Mouse (Mus musculus): ENCODE measurements at regions not wholly inside any gene's neighbourhood (a gene's known extent, or its start where the extent isn't known, plus 50 kb on each side); places are given as distances from the start of the nearest gene placed in this dataset.

DNA sequence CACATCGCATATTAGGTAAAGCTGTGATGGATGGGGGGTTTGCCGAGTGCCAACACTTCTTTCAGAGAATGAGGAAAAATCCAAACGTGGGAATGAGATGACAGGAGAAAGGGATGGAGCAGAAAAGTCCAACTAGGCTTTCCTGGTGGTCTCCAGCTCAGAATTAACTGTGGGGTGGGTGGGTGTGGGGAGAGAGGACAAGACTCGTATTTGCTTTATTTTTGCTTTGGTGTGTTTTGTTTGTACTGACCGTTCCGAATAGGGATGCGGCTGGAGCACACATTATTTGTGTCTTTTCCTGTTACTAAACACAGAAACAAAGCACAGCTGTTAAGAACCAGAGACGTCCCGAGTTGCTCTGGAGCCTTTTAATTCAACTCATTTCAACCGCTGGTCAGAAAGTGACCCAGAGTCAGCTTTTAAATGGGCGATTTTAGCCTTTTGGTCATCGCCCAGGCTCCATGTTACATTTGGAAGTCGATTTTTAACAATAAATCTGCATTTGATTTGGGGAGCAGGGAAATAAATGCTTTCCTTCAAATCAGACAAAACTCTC is 136.7 kb downstream of the Gm10295 start:
- no peak for DNase-seq (ENCODE audit: low spot score)

GRCm38 (mm10) chr7:71193131-71193530 is 158.2 kb downstream of the Gm10295 start:
- DNase-seq (ENCODE audit: low spot score) = no peak

DNA sequence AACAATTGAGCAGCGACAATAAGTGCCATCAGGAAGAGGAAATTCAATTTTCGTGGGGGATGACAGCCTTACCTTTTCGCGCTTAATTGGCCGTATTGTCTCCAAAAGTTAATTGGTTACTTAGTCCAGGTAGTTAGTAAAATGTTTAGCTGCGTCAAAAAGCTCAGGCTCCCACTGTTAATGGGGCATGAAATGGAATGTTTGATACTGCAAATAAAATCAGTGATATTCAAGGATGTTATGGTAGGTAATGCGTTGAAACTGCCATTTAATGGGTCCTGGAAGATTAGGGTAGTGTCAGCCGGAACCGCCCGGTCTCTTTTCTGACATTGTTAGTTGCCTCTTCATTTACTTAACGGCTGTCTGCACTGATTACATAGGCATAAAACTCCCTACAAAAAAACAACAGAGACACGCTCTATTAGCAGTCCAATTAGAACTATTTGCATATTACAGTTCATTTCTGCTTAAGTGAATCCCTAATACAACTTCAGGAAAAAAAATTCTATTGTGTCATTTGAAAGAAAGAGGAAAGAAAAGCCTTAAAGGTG is 161.0 kb downstream of the Gm10295 start:
- DNase-seq (ENCODE audit: low spot score) = no peak

GRCm38 (mm10) chr7:71189757-71190156 is 161.5 kb downstream of the Gm10295 start:
- no peak for DNase-seq (ENCODE audit: low spot score)

- peak; percentile 42 for DNase-seq (ENCODE audit: low spot score)
These were observed 163.2 kb downstream of the Gm10295 start for GRCm38 (mm10) chr7:71188119-71188518.

DNA sequence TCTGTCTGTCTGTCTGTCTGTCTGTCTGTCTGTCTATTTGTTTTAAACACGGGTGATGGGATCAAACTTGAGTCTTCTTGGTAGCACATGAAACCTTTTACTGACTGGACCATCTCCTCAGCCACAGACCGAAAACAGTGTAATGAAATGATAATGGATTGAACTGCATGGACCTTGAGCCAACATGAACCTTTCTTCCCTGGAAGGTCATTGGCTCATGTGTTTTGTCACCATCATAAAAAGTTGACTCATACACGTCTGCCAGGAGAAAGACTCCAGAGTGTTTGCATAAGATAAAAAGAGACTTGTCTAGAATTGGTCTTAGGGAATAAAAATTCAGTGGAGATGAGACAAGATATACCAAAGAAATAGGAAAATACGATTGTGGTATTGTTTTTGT is 176.4 kb downstream of the Gm10295 start:
- no peak for DNase-seq (ENCODE audit: low spot score)

DNA sequence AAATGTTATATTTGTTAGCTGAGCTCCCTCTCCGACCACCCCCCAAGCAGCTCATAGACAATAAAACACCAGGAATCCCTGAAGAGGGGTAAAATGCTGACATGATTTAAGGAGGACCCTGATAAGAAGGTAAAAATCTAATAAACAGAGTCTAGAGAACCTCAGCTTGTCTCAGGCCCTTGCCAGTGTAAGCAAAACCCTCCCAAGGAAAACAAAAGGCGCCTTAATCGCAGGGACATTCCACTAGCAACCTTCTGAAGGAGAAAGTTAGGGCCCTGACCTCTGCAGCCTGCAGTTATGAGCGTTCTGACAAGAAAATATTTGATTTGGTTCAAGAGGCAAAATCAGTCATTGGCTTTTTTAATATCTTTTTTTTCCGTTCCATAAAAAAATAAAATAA is 212.2 kb downstream of the Gm10295 start:
- DNase-seq (ENCODE audit: low spot score) = no peak

DNA sequence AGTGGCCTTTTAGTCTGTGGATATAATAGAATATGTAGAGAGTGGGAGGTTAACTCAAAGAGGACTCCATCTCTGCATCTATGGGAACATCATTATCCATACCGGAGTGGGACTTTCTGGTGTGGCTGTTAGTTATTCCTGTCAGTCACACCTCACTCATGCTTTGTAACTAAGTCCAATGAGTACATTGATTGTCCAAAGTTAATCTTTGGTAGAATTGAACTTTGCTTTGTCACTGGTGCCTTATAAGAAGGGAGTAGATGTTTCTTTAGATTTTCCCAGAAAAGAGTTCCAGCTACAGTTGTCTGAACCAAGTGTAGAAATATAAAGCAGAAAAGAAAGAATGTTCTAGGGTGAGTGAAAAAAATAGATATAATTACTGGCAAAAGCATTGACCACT is 221.3 kb downstream of the Gm10295 start:
- DNase-seq (ENCODE audit: low spot score) = no peak

- DNase-seq (ENCODE audit: low spot score) = no peak
These were observed 222.4 kb downstream of the Gm10295 start for GRCm38 (mm10) chr7:71128928-71129327.

GRCm38 (mm10) chr7:71121453-71121852 is 229.8 kb downstream of the Gm10295 start:
- DNase-seq (ENCODE audit: low spot score) = no peak

- DNase-seq (ENCODE audit: low spot score) = no peak
These were observed 230.3 kb downstream of the Gm10295 start for GRCm38 (mm10) chr7:71120975-71121374.

DNA sequence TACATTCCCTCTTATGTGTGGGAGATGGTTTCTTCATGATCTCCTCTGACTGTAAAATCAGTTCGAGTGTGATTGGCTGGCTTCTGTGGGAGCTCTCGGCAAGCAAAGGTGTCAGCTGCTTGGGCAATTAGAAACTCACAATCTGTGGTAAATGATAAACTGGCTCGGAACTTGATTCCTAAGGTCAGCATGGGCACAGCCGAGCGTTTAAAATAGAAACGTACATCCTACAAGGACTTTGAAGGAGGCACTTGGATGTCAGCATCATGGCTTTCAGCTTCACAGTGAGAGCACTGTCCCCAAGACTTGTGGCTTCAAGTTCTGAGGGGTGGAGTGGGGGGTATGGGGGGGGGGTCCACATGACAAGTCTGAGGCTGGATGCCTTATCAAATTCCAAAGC is 231.3 kb downstream of the Gm10295 start:
- no peak for DNase-seq (ENCODE audit: low spot score)

DNA sequence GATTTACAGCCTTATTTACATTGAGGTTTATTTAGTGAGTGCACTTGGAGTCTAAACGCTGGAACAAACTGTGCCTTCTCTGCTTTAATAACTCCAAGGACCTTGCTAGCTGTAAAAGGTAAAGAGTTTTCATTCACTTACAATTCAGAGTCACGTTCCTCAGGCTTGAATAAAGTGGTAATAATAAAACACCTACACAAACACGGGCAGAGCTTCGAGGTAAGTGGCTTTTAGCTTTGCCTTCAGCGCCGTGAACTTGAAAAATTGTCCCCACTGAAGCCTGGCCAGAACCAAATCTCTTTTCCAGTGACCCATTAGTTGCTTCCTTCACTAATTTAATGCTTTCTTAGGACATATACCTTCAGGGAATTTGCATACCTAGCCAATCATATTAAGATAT is 244.2 kb downstream of the Gm10295 start:
- no peak for DNase-seq (ENCODE audit: low spot score)

- DNase-seq (ENCODE audit: low spot score) = no peak
These were observed 251.0 kb downstream of the Gm10295 start for GRCm38 (mm10) chr7:71100266-71100665.

DNA sequence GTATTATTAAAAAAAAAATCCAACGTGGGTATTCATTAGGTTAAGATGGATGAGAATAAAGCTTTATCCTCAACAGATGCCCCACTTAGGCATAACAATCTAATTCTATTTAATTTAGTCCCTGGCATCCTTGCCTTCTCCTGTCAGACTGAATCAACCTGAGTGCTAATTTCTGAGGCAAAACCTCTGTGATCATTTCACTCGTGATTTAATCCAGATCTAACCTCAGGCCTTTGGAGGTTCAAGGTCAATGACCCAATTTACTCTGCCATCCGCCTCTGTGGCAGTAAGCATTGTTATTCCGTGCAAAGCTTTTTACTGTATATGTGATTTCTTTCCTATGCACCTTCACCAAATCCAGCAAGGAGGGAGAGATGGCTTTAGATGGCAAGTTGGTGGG is 253.0 kb downstream of the Gm10295 start:
- DNase-seq (ENCODE audit: low spot score) = peak; percentile 25

- DNase-seq (ENCODE audit: low spot score) = no peak
These were observed 257.9 kb downstream of the Gm10295 start for GRCm38 (mm10) chr7:71093301-71093939.

DNA sequence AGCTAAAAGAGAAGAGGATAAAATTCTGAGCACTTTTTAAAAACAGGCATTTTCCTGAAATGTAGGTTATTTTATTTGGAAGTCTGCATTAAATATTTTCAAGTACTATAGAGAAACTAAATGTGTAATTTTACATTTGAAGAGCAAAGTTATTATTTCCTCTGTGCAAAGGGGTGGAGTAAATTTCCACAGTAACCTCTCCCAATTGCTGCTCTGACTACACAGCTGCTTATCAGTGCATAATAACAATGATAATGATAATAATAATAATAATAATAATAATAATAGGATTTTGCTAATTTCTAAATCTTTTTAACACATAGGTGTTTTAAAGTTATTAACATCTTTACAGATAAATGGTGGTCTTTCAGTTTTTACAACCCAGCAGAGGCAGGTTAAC is 258.5 kb downstream of the Gm10295 start:
- DNase-seq (ENCODE audit: low spot score) = no peak

DNA sequence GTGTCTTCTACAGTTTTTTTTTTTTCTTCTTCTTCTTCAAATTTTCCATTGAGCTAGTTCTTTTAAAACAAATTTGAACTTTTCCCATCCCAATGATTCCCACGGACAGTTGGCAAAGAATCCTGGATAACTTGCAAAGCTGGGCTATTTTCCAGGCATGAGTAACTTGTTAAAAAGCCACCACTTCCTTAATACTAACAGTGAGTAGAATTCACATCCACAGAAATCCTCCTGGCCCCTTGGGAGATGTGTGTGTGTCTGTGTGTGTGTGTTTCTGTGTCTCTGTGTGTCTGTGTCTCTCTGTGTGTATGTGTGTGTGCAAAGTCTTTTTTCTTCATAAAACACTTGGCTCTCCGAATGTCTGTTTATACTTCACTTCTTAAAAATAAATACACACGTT is 259.0 kb downstream of the Gm10295 start:
- DNase-seq (ENCODE audit: low spot score) = no peak

GRCm38 (mm10) chr7:71064446-71065391 is 286.6 kb downstream of the Gm10295 start:
- peak; percentile 43 for DNase-seq (ENCODE audit: low spot score)

- DNase-seq (ENCODE audit: low spot score) = no peak
These were observed 300.5 kb downstream of the Gm10295 start for GRCm38 (mm10) chr7:71050825-71051224.

- no peak for DNase-seq (ENCODE audit: low spot score)
These were observed 304.1 kb downstream of the Gm10295 start for GRCm38 (mm10) chr7:71047201-71047600.

DNA sequence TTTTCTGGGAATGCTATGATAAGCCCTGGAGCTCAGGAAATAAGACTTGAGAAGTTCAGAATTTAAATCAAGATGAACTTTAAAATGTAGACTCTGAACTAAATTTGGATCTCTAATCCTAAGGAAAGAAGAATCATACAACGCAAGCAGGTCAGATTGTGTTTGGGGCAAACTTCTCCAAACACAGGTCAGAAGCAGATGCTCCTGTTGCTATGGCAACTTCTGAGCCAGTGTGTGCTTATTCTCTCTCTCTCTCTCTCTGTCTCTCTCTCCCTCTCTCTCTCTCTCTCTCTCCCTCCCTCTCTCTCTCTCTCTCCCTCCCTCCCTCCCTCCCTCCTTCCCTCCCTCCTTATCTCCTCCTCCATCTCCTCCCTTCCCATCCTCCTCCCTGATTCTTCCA is 304.7 kb downstream of the Gm10295 start:
- DNase-seq (ENCODE audit: low spot score) = peak; percentile 39

- DNase-seq (ENCODE audit: low spot score) = no peak
These were observed 307.5 kb downstream of the Gm10295 start for GRCm38 (mm10) chr7:71043789-71044188.

All from embryo, embryonic 10 days (tissue).